Mouse (Mus musculus) hindbrain, embryonic 11.5 days (tissue): Measurements from ENCODE around the gene Tbc1d2b. TPM values are rescaled to one million over a fixed set of nuclear protein-coding genes. Genes with fewer than 3 reads are reported as not detected.
A peak's percentile ranks its signal among the peaks of the same experiment; 100 is the strongest.

Experiments used
- ATAC-seq: fragments of 200-750 bp; cut with Nextera tagmentation; 2 replicates; pipeline ENCODE4 v1.8.0; 2017; ENCODE audit warnings: mild to moderate bottlenecking, moderate TSS enrichment, moderate library complexity; ENCODE audit not compliant: low FRiP score
- DNase-seq: peaks from one replicate; pipeline ENCODE4 v3.0.0-alpha.2; 2015; ENCODE audit warnings: low spot score
- H3K27ac ChIP-seq: fragments of 300-500 bp; sonication (generic); 2 replicates; pipeline ENCODE4 v1.5.1; 2014; ENCODE audit warnings: mild to moderate bottlenecking, low read depth, low read length
- H3K27me3 ChIP-seq: fragments of 300-500 bp; sonication (generic); 2 replicates; pipeline ENCODE4 v1.6.1; 2014; ENCODE audit warnings: mild to moderate bottlenecking, low read length, moderate library complexity, mixed read lengths; ENCODE audit not compliant: control insufficient read depth, insufficient read depth
- H3K36me3 ChIP-seq: fragments of 300-500 bp; sonication (generic); 2 replicates; pipeline ENCODE4 v1.6.1; 2014; ENCODE audit warnings: mild to moderate bottlenecking, low read length, moderate library complexity, mixed read lengths; ENCODE audit not compliant: control insufficient read depth, insufficient read depth
- H3K4me1 ChIP-seq: fragments of 300-500 bp; sonication (generic); replicated peaks from 2 replicates; pipeline ENCODE4 v1.6.1; 2014; ENCODE audit warnings: low read length, mixed read lengths; ENCODE audit not compliant: control insufficient read depth, insufficient read depth
- H3K4me2 ChIP-seq: fragments of 300-500 bp; sonication (generic); replicated peaks from 2 replicates; pipeline ENCODE4 v1.6.1; 2014; ENCODE audit warnings: mild to moderate bottlenecking, low read depth, low read length
- H3K4me3 ChIP-seq: fragments of 300-500 bp; sonication (generic); 2 replicates; pipeline ENCODE4 v1.5.1; 2014; ENCODE audit warnings: low read depth, low read length
- H3K9ac ChIP-seq: fragments of 300-500 bp; sonication (generic); 2 replicates; pipeline ENCODE4 v1.6.1; 2014; ENCODE audit warnings: low read depth, low read length
- H3K9me3 ChIP-seq: fragments of 300-500 bp; sonication (generic); 2 replicates; pipeline ENCODE4 v1.6.1; 2016; ENCODE audit warnings: low read length; ENCODE audit not compliant: control insufficient read depth
- WGBS: fragments of 180-500 bp; shearing (Covaris S2); extraction: QIAGEN DNeasy Blood & Tissue Kit; methylation state at CpG from one replicate; pipeline ENCODE4 v1.1.7; 2014; 5-methylcytosine and 5-hydroxymethylcytosine counted together
- polyA plus RNA-seq: library from polyadenylated mRNA; unstranded; fragments of >200 nt; fragmentation: Nextera tagmentation; extraction: Ambion mirVana; gene quantifications from 2 replicates; pipeline ENCODE4 v1.2.1, GENCODE M21; 2014

The Tbc1d2b gene
- polyA plus RNA-seq, 1 experiment from 2014 or later: 8.0 TPM

DNA sequence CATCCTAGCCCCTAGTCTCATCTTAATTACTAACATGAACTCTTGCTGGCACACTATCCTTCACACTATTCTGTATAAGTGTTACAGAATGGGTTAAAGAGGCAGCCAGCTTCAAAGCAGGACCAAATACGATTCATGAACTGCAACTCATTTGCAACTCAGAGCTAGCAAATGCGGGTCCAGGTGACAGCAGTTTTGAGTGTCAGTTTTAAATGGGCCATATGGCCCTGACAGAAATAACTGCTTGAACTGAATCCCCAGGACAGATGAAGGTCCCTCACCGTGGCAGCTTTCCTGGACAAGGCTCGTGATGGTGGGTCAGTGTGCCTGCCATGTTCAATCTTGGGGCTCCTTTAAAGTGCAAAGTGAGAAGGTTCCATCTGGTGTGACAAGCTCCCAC lies 100.6 kb downstream of the Tbc1d2b start:
- no peak overlapping the region for H3K4me3 ChIP-seq
- H3K9me3 ChIP-seq: no peaks in the 10 kb centered on the region
- H3K4me1 ChIP-seq: no peaks in the 10 kb centered on the region
- DNase-seq (no peak), ATAC-seq (no peak)
- no peaks in the 10 kb centered on the region for H3K27me3 ChIP-seq
- no peak overlapping the region for H3K4me2 ChIP-seq
- H3K9ac ChIP-seq: no peak overlapping the region
- no peaks in the 10 kb centered on the region for H3K36me3 ChIP-seq
- WGBS: 79% methylated on average over 4 of the region's 4 CpGs
- H3K27ac ChIP-seq: no peak overlapping the region

GRCm38 (mm10) chr9:90166615-90167014 lies 104.0 kb downstream of the Tbc1d2b start:
- ATAC-seq: no peak
- Histone ChIP-seq H3K4me3 (no peak overlapping the region), H3K27ac (no peak overlapping the region), H3K9ac (no peak overlapping the region), H3K4me1 (0 out of 2 replicates have a peak, but pooled peaks cover 2% of the 10 kb centered on the region), H3K36me3 (no peaks in the 10 kb centered on the region), H3K27me3 (no peaks in the 10 kb centered on the region), H3K4me2 (no peak overlapping the region), H3K9me3 (no peaks in the 10 kb centered on the region)
- DNase-seq: no peak
- WGBS: 80% methylated on average over 5 of the region's 5 CpGs

- no peak for ATAC-seq
- Histone ChIP-seq H3K4me1 (0 out of 2 replicates have a peak, but pooled peaks cover 2% of the 10 kb centered on the region), H3K27me3 (no peaks in the 10 kb centered on the region), H3K9me3 (no peaks in the 10 kb centered on the region), H3K27ac (no peak overlapping the region), H3K9ac (no peak overlapping the region), H3K36me3 (no peaks in the 10 kb centered on the region), H3K4me2 (no peak overlapping the region), H3K4me3 (no peak overlapping the region)
- WGBS: 88% methylated on average over 4 of the region's 4 CpGs
- no peak for DNase-seq
Measured at GRCm38 (mm10) chr9:90165590-90165989, 105.0 kb downstream of the Tbc1d2b start.

GRCm38 (mm10) chr9:90164670-90165453 lies 105.7 kb downstream of the Tbc1d2b start:
- no peak for ATAC-seq
- Histone ChIP-seq H3K27ac (no peak overlapping the region), H3K27me3 (no peaks in the 10 kb centered on the region), H3K9me3 (no peaks in the 10 kb centered on the region), H3K4me1 (0 out of 2 replicates have a peak, but pooled peaks cover 2% of the 10 kb centered on the region), H3K4me3 (no peak overlapping the region; the same call in 1 of the 2 replicates), H3K36me3 (no peaks in the 10 kb centered on the region), H3K9ac (no peak overlapping the region), H3K4me2 (peak overlapping the region; percentile 89)
- DNase-seq: peak; percentile 7
- WGBS: 66% methylated on average over 4 of the region's 4 CpGs

DNA sequence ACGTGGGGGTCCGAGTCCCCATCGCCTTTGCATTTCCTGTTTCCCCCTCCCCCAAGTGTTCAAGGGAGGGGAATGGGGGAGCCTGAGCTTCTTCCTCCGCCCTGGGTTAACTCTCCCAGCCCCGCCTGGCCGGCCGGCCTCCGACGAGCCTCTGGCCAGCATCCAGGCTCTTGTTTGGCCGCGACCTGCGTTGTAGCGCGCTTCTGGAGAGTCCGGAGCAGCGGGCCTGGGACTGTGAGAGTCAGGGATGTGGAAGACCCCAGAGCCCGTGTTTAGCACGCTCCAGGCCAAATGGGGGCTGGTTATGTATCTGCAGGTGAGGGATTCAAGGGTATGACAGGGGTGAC lies 106.9 kb downstream of the Tbc1d2b start:
- peak overlapping the region; percentile 89 for H3K4me2 ChIP-seq
- ATAC-seq (peak; percentile 56), DNase-seq (peak; percentile 68)
- H3K9ac ChIP-seq: peak overlapping the region; percentile 77
- peak overlapping the region; percentile 69 for H3K4me3 ChIP-seq
- no peaks in the 10 kb centered on the region for H3K36me3 ChIP-seq
- H3K4me1 ChIP-seq: 0 out of 2 replicates have a peak, but pooled peaks cover 2% of the 10 kb centered on the region
- no peaks in the 10 kb centered on the region for H3K27me3 ChIP-seq
- H3K9me3 ChIP-seq: no peaks in the 10 kb centered on the region
- H3K27ac ChIP-seq: peak overlapping the region; percentile 54; the same call in 1 of the 2 replicates
- WGBS: under 1% methylated on average over 18 of the region's 18 CpGs

DNA sequence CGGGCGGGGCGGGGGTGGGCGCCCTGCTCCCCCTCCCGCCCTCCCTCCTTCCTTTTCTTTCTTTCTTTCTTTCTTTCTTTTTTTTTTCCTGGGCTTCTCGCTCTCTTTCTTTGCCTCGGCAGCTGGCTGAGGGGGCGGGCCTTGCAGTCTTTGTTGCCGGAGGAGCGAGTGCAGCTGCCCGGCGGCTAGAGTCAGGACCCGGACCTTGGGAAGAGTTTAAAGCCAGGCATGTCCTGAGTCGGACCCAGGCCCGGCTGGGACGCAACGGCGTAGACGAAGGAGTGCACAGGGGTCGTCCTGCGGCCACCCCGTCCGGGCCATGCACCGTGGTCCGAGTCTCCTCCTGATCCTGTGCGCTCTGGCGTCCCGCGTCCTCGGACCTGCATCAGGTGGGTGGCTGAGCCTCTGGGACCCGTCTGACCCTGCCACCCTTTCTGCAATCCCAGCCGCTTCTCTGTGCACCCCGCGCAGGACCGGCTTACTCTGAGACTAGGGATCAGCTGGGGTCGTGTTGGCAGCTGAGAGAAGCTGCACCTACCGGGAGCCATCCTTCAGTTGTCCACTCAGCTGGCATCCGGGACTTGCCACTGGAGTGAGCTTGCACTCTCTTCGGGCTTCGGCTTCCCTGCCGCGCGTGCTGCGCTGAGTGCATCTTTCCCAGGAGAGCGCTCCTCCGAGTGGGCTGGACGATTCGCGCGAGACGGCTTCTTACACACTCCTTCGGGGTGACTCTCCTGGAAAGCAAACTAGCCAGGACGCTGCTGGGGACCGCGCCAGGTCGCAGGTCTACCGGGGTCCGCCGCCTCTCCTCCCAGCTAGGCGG lies 107.5 kb downstream of the Tbc1d2b start, which contains the start of gene Adamts7:
Gene Adamts7 (plus strand): TSS at position 144 of the 823 bp plus-strand sequence.
- under 1% methylated on average over 54 of the region's 60 CpGs for WGBS
- H3K4me1 ChIP-seq: 0 out of 2 replicates have a peak, but pooled peaks cover 2% of the 10 kb centered on the region
- peak within 1 kb of the TSS; percentile 69 for H3K4me3 ChIP-seq
- peak within 1 kb of the TSS; percentile 89 for H3K4me2 ChIP-seq
- DNase-seq (peak; percentile 76), ATAC-seq (peak; percentile 83)
- no peaks in the 10 kb centered on the region for H3K9me3 ChIP-seq
- peak within 1 kb of the TSS; percentile 77 for H3K9ac ChIP-seq
- no peaks in the 10 kb centered on the region for H3K36me3 ChIP-seq
- no peaks in the 10 kb centered on the region for H3K27me3 ChIP-seq
- H3K27ac ChIP-seq: peak within 1 kb of the TSS; percentile 54

DNA sequence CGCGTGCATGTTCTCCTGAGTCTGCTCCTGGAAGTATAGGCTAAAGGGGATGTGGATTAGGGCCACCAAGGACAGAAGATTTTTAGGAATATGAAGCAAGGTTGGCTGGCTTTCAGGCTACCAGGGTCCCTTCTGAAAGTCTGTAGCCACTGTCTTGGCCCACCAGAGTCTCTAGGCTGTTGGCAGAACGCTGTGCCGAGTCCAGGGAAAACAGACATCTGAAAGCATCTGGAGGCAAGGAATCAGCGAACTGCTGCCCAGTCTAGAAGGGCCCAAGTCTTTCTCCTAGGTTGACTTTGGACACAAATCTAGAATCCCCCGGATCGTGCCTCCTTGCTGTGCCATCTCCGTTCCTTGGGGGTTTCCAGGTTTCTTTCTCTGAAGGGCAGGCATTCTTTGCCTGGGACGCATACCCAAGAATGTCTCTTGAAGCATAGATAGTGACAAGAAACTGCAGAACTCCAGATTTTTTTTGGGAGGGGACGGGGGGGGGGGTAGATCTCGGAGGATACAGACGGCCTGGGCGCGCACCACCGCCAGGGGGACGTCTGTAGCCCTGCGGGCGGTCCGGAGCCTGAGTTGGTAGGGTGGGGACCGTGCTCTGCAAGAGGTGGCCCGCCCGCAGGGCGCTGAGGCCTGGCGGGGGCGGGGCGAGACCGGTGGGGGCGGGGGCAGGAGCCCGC lies 108.2 kb downstream of the Tbc1d2b start:
- WGBS: 14% methylated on average over 20 of the region's 29 CpGs
- Histone ChIP-seq H3K27ac (peak overlapping the region; percentile 54; the same call in 1 of the 2 replicates), H3K9me3 (no peaks in the 10 kb centered on the region), H3K4me3 (peak overlapping the region; percentile 69), H3K4me2 (peak overlapping the region; percentile 89), H3K27me3 (no peaks in the 10 kb centered on the region), H3K36me3 (no peaks in the 10 kb centered on the region), H3K9ac (peak overlapping the region; percentile 77), H3K4me1 (0 out of 2 replicates have a peak, but pooled peaks cover 2% of the 10 kb centered on the region)
- DNase-seq: peak; percentile 77
- peak; percentile 81 for ATAC-seq
